Mouse (Mus musculus): ENCODE data around the gene Dcun1d2. TPM values are rescaled to one million over a fixed set of nuclear protein-coding genes. Genes with fewer than 3 reads are reported as not detected.

Dcun1d2 gene
- polyA plus RNA-seq, 1 experiment from 2014 or later = 11.1 TPM

Other genes with a start within 250 kb of the Dcun1d2 start
- gene Proz, start 227.2 kb downstream of the Dcun1d2 start, polyA plus RNA-seq (2015; fragmentation: Nextera tagmentation; extraction: Ambion mirVana) = 15.8 and 22.7 TPM in 2 replicates
- gene Pcid2, start 182.7 kb downstream of the Dcun1d2 start, polyA plus RNA-seq (2015; fragmentation: Nextera tagmentation; extraction: Ambion mirVana) = 19.8 and 22.1 TPM in 2 replicates
- 74.1 and 91.0 TPM in 2 replicates for gene Cul4a, start 182.5 kb downstream of the Dcun1d2 start, polyA plus RNA-seq (2015; fragmentation: Nextera tagmentation; extraction: Ambion mirVana)
- 179 and 196 TPM in 2 replicates for gene Lamp1, start 129.0 kb downstream of the Dcun1d2 start, polyA plus RNA-seq (2015; fragmentation: Nextera tagmentation; extraction: Ambion mirVana)
- gene Grtp1, start 87.5 kb downstream of the Dcun1d2 start, polyA plus RNA-seq (2015; fragmentation: Nextera tagmentation; extraction: Ambion mirVana) = 11.5 and 13.1 TPM in 2 replicates
- gene Adprhl1, start 34.0 kb downstream of the Dcun1d2 start, polyA plus RNA-seq (2015; fragmentation: Nextera tagmentation; extraction: Ambion mirVana) = 0.07 and 0.57 TPM in 2 replicates
- gene Tmco3, start 59 bp upstream of the Dcun1d2 start, polyA plus RNA-seq (2015; fragmentation: Nextera tagmentation; extraction: Ambion mirVana) = 5.2 and 7.2 TPM in 2 replicates
- gene Tfdp1, start 50.6 kb upstream of the Dcun1d2 start, polyA plus RNA-seq (2015; fragmentation: Nextera tagmentation; extraction: Ambion mirVana) = 124 and 150 TPM in 2 replicates
- gene Atp4b, start 108.7 kb upstream of the Dcun1d2 start, polyA plus RNA-seq (2015; fragmentation: Nextera tagmentation; extraction: Ambion mirVana) = not detected in 2 replicates
- not detected in 2 replicates for gene Grk1, start 117.0 kb upstream of the Dcun1d2 start, polyA plus RNA-seq (2015; fragmentation: Nextera tagmentation; extraction: Ambion mirVana)
- not detected in 2 replicates for gene Tmem255b, start 147.1 kb upstream of the Dcun1d2 start, polyA plus RNA-seq (2015; fragmentation: Nextera tagmentation; extraction: Ambion mirVana)
- gene Gas6, start 206.4 kb upstream of the Dcun1d2 start, polyA plus RNA-seq (2015; fragmentation: Nextera tagmentation; extraction: Ambion mirVana) = 4.1 and 4.7 TPM in 2 replicates